Mouse (Mus musculus) 416B (cell line): Measurements from ENCODE around the gene Kif26b.
A peak's percentile ranks its signal among the peaks of the same experiment; 100 is the strongest.

Experiments used
- DNase-seq: peaks from one replicate; pipeline ENCODE4 v3.0.0; 2011; ENCODE audit warnings: low read depth

Gene Kif26b

GRCm38 (mm10) chr1:178528431-178529351, at the start of gene Kif26b:
Kif26b (plus strand) TSS chr1:178529125.
- no peak for DNase-seq

- peak; percentile 17 for DNase-seq
Observed at GRCm38 (mm10) chr1:178483854-178484253, 45.1 kb upstream of the Kif26b start.

GRCm38 (mm10) chr1:178485138-178485867, 43.6 kb upstream of the Kif26b start:
- DNase-seq: no peak

- no peak for DNase-seq
Observed at GRCm38 (mm10) chr1:178485868-178486220, 43.1 kb upstream of the Kif26b start.

- no peak for DNase-seq
Observed at GRCm38 (mm10) chr1:178486828-178487227, 42.1 kb upstream of the Kif26b start.

GRCm38 (mm10) chr1:178489127-178489526, 39.8 kb upstream of the Kif26b start:
- peak; percentile 70 for DNase-seq

GRCm38 (mm10) chr1:178491733-178492132, 37.2 kb upstream of the Kif26b start:
- peak; percentile 88 for DNase-seq

- DNase-seq: peak; percentile 89
Observed at GRCm38 (mm10) chr1:178492493-178492892, 36.4 kb upstream of the Kif26b start.

GRCm38 (mm10) chr1:178496186-178496585, 32.7 kb upstream of the Kif26b start:
- no peak for DNase-seq

- peak; percentile 67 for DNase-seq
Observed at GRCm38 (mm10) chr1:178496841-178497240, 32.1 kb upstream of the Kif26b start.

GRCm38 (mm10) chr1:178506938-178507337, 22.0 kb upstream of the Kif26b start:
- no peak for DNase-seq

GRCm38 (mm10) chr1:178512323-178513031, 16.4 kb upstream of the Kif26b start:
- no peak for DNase-seq

GRCm38 (mm10) chr1:178513954-178514353, 15.0 kb upstream of the Kif26b start:
- no peak for DNase-seq

GRCm38 (mm10) chr1:178515839-178516238, 13.1 kb upstream of the Kif26b start:
- DNase-seq: no peak

- no peak for DNase-seq
Observed at GRCm38 (mm10) chr1:178522389-178522788, 6.5 kb upstream of the Kif26b start.

GRCm38 (mm10) chr1:178523152-178523551, 5.8 kb upstream of the Kif26b start:
- DNase-seq: peak; percentile 67

- DNase-seq: peak; percentile 75
Observed at GRCm38 (mm10) chr1:178527185-178527546, 1.8 kb upstream of the Kif26b start.

- DNase-seq: no peak
Observed at GRCm38 (mm10) chr1:178527547-178528361, 1.2 kb upstream of the Kif26b start.

- no peak for DNase-seq
Observed at GRCm38 (mm10) chr1:178529512-178530300, 781 bp downstream of the Kif26b start.

GRCm38 (mm10) chr1:178530301-178531078, 1.6 kb downstream of the Kif26b start:
- no peak for DNase-seq
